Mouse (Mus musculus) adrenal gland, postnatal 36 days (tissue): Measurements from ENCODE around the gene Slc25a39. TPM values are rescaled to one million over a fixed set of nuclear protein-coding genes. Genes with fewer than 3 reads are reported as not detected.

Experiments
- DNase-seq, 2 experiments: peaks; one replicate each; pipeline ENCODE4 v3.0.0; 2021; ENCODE audit warnings: mixed read lengths in 1 of 2
- long read RNA-seq, 2 experiments: library from polyadenylated mRNA; stranded (forward); transcript quantifications; one replicate each; pipeline ENCODE4 v2.0.0; 2021; ENCODE audit warnings: borderline sequencing depth in 2 of 2
- total RNA-seq, 2 experiments: library from RNA; stranded (reverse); gene quantifications; 2 replicates each; pipeline ENCODE4 v1.2.3; 2021

The Slc25a39 gene
- 100 to 1,000 TPM; 453 to 470 TPM for total RNA-seq
- long read RNA-seq, experiment 1, transcript Slc25a39-201 (12 exons, 1,685 nt): major isoform, 675 of 781 reads
- long read RNA-seq, experiment 1, partial matches to known transcripts: 47 of 781 reads
- long read RNA-seq, experiment 1, other reads (novel, unspliced or antisense): 58 of 781 reads
- long read RNA-seq, experiment 2, transcript Slc25a39-201 (12 exons, 1,685 nt): major isoform, 213 of 238 reads
- long read RNA-seq, experiment 2, partial matches to known transcripts: 12 of 238 reads
- long read RNA-seq, experiment 2, other reads (novel, unspliced or antisense): 11 of 238 reads

DNA sequence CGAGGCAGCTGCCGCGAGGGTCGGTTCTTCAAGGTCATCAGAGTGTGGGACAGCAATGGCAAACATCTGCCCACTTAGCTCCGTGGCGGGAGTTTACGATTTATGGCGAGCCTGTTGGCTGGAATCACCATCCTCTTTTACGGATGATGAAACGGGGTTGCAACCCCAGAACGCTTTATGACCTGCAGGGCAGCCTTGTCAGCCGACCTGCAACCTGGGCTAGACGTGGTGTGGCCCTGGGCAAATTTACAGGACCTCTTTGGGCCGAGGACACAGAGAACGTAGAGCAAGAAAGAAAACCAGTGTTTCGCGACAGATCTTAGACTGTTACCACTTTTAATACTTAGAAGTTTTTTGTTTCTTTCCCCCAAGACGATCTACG is at the start of gene Slc25a39:
Gene Slc25a39 (minus strand): TSS at position 113 of the 382 bp plus-strand sequence.
- no peak for DNase-seq

- peak; percentile 84 to 90 for DNase-seq
Measured at GRCm38 (mm10) chr11:102455740-102456396, 48.1 kb upstream of the Slc25a39 start.

DNA sequence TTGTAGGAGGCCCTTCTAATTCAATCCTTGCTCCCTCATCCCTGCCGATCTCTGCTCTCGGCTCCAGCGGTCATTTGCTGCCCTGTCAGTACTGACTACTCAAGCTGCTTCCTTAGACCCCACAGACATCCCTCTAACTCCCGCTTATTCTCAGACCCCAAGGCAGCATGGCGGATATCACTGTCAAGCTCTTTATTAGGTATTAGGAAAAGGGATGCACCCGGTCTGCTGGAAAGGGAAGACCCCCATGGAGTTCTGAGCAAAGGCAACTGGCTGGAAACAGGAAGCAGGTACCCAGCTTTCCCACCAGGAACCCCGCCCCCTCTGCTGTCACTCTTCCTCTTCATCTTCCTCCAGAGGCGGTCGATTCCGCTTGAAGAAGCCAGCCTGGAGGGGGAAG is 45.4 kb upstream of the Slc25a39 start:
- no peak for DNase-seq

DNA sequence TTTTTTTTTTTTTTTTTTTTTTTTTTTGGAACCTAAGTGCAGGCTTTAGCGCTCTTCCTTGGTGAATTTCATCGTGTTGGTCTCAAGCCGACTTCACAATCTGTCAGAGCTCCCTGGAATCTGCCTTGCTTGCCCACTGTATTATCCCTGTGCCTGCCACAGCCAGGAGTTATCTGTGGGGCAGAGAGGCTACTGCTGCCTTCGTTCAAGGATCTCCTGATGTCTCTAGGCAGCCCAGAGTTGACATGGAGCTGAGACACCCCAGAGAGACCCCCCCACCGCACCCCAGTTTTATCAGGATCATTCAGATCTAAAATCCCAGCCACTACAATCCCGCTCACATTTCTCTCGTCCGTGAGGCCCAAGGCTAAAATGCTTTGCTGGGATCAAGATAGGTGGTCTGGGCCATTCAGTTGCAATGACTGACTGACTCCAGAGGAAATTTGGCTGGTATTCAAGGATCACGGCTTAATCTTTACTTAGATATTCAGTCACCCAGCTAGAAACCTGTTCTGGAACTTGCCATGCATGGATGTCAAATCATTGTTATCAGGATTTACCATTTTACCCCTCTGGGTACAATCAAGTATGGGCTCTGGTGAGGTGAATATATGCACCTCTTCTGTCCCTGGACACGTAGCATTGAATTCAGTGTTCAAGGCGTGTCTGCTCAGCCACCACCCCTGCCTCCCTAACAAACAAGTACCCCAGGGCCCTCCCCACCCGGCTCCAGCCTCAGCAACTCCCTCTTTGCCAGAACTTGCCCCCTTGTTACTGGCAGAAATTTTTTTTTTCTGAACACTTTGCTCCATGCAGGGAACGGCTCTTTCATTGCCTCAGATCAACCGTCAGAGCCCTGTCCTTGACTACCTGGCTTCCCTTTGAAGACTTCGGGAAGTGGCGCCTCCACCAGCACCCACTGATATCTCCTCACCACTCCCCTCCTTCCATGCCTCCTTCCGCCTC is 41.6 kb upstream of the Slc25a39 start:
- DNase-seq: no peak

DNA sequence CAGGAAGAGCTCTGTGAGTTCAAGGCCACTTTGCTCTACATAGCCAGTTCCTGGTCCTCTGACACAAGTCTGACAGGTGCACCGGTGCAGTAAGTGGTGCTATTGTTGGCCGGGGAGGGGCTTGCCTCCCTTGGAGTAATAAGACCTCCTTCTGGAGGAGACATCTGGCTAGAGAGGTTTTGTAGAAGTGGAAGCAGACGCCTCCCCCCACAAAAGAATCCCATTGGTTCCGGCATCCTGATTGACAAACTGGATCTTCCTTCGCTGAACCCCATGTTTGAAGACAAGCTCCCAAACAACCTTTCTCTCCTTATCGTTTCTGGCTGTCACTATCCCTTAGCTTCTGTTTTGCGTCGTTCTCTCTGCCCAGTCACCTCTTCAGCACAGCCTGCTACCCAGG is 40.6 kb upstream of the Slc25a39 start:
- no peak for DNase-seq

GRCm38 (mm10) chr11:102447497-102447896 is 39.8 kb upstream of the Slc25a39 start, which contains the start of gene Fam171a2:
Fam171a2 (minus strand) TSS chr11:102447682.
- DNase-seq: peak; percentile 79 to 90

- DNase-seq: peak in 1 of 2 experiments; percentile 49
Measured at GRCm38 (mm10) chr11:102446581-102447461, 39.1 kb upstream of the Slc25a39 start.

GRCm38 (mm10) chr11:102445891-102446361 is 38.2 kb upstream of the Slc25a39 start:
- peak in 1 of 2 experiments; percentile 60 for DNase-seq

DNA sequence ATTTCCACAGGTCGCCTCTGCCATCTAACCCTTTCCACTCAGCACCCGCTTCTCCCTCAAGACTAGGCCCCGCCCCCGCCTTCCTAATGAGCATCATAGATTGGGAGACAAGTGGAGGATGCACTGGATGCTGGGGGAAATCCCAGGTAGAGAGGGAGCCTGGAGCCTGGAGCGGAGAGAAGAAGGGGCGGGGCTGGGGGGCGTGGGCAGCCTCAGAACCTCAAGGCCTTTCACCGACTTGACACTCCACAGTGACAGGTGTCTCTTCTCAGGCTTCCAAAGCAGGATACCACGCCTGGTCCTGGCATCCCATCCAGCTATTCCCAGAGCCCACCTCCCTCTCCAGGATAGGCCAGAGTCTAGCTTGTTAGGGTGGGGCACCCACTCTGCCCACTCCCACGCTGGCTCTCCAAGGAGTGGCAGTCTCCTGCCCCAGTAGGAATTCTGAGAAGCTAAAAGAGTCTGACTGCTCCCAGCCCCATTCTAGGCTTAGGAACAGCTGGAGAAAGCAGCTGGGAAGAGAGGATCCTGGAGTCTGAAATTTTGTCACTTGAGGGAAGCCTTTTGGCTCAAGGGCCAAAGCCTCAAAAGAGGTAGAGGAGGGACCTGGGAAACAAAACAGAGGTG is 37.6 kb upstream of the Slc25a39 start:
- DNase-seq: no peak

- no peak for DNase-seq
Measured at GRCm38 (mm10) chr11:102444781-102445180, 37.0 kb upstream of the Slc25a39 start.

- DNase-seq: no peak
Measured at GRCm38 (mm10) chr11:102444321-102444720, 36.6 kb upstream of the Slc25a39 start.

- DNase-seq: no peak
Measured at GRCm38 (mm10) chr11:102443740-102444139, 36.0 kb upstream of the Slc25a39 start.

GRCm38 (mm10) chr11:102442089-102442488 is 34.3 kb upstream of the Slc25a39 start:
- DNase-seq: no peak

DNA sequence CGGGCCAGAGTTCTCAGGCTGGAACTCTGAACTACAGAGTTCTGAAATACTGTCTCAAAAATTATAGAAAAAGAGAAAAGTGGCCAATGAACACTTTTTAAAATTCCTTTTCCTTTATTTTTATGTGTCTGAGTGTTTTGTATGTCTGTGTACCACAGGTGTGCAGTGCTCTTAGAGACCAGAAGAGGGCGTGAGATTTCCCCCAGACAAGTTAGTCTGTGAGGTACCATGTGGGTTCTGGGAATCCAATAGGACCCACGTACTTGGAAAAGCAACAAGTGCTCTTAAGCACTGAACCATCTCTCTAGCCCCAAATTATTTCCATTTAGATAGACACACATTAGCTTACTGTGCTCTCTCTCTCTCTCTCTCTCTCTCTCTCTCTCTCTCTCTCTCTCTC is 33.7 kb upstream of the Slc25a39 start:
- no peak for DNase-seq

DNA sequence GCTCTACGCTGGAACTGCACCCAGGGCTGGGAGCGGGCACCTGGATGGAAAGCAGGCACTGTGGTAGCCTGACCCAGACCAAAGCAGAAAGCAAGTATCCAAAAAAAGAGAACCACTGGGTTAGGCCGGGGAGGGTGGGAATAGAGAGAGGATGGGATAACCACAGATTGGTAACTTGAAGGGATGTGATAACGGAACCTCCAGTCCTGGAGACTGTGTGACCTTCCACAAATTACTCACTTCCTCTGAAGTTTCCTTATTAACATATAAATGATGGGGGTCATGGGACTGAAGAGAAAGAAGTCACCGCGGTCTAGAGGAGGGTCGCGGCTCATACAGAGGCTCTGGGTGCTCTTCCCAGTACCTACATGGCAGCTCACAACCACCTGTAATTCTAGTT is 32.5 kb upstream of the Slc25a39 start:
- DNase-seq: no peak

DNA sequence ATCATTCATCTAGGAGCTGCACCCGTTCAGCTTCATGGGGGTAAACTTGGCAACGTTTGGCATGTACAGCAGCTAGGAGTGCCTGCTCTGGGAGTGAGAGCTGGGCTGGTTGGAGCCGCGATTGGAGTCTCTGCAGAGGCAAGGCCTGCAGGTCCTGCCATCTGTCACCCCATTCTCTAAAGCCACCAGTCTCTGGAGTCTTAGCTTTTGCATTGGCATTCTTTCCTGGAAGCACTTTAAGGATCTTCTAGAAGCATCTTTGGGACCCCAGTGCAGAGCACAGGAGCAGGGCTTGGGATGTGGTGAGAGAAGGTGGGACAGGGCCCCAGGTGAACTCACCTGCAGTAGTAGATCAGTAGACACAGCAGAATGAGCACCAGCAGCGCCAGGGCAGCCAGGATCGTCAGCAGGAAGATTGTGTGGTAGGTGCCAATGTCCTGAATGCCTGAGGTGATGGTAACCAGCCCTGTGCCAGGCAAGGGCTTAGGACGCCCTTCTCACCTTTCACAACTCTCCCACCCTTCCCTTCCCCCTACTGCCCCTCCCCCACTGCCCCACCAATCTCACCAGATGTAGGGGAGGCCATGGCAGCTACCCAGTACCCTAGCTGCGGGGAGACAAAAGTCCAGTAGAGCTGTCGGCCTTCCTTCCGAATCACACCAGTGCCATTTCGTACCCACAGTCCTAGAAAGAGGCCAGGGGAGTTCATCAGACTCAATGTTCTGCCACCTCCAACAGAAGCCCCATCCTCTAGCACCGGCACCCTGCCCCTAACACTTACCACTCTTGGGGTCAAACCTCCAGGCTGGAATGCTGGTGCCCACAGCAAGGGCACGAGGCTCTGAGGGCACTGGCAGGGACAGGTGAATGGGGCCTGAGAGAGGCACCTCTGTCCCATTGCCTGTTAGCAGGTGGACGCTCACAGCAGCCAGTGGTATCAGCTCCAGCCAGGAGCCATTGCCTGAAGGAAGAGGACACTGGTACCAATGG is 31.6 kb upstream of the Slc25a39 start:
- DNase-seq: no peak

GRCm38 (mm10) chr11:102438212-102439092 is 30.7 kb upstream of the Slc25a39 start:
- peak; percentile 89 to 91 for DNase-seq
